Mouse (Mus musculus) MEL (cell line): ENCODE results near the gene Pparg. TPM values are rescaled to one million over a fixed set of nuclear protein-coding genes. Genes with fewer than 3 reads are reported as not detected.

Experiments used
- DNase-seq: peaks from one replicate; pipeline ENCODE4 v3.0.0; 2011; ENCODE audit warnings: low read depth, low spot score
- H3K27ac ChIP-seq: 2 replicates; pipeline ENCODE4 v1.5.1; 2012; ENCODE audit warnings: low read depth, mild to moderate bottlenecking, control low read depth, low read length, moderate library complexity; ENCODE audit not compliant: control insufficient read depth
- H3K27me3 ChIP-seq, 2 experiments: fragments of 150-350 bp in 1 of 2; sonication (generic) in 1 of 2; 2 replicates each; pipeline ENCODE4 v1.6.1; 2012; ENCODE audit warnings: low read length in 2 of 2, mild to moderate bottlenecking in 2 of 2, improper control_type of control experiment in 1 of 2, moderate library complexity in 1 of 2; ENCODE audit not compliant: insufficient read depth in 2 of 2, control insufficient read depth in 1 of 2
- H3K36me3 ChIP-seq, 2 experiments: 2 replicates each; pipeline ENCODE4 v1.6.1; 2012 to 2014; ENCODE audit warnings: low read length in 2 of 2, improper control_type of control experiment in 1 of 2, inconsistent platforms in 1 of 2, mild to moderate bottlenecking in 1 of 2; ENCODE audit not compliant: insufficient read depth in 2 of 2, control insufficient read depth in 1 of 2
- H3K4me1 ChIP-seq, 2 experiments: fragments of 150-350 bp in 1 of 2; sonication (generic) in 1 of 2; 2 replicates each; pipeline ENCODE4 v1.6.1; 2012; ENCODE audit warnings: low read length in 2 of 2, improper control_type of control experiment in 1 of 2, mild to moderate bottlenecking in 1 of 2; ENCODE audit not compliant: insufficient read depth in 2 of 2, control insufficient read depth in 1 of 2
- H3K4me3 ChIP-seq, 2 experiments: fragments of 150-350 bp in 1 of 2; sonication (generic) in 1 of 2; 2 replicates each; pipeline ENCODE4 v1.5.1; 2012; ENCODE audit warnings: low read depth in 2 of 2, low read length in 2 of 2, mild to moderate bottlenecking in 2 of 2, moderate library complexity in 2 of 2, control low read depth in 1 of 2, improper control_type of control experiment in 1 of 2; ENCODE audit not compliant: control insufficient read depth in 1 of 2, insufficient read depth in 1 of 2
- H3K79me2 ChIP-seq: 2 replicates; pipeline ENCODE4 v1.6.1; 2012; ENCODE audit warnings: mild to moderate bottlenecking, low read length, moderate library complexity; ENCODE audit not compliant: control insufficient read depth, poor library complexity, insufficient read depth
- H3K9ac ChIP-seq: 2 replicates; pipeline ENCODE4 v1.6.1; 2012; ENCODE audit warnings: low read depth, mild to moderate bottlenecking, control low read depth, low read length, moderate library complexity; ENCODE audit not compliant: control insufficient read depth, poor library complexity, severe bottlenecking
- H3K9me3 ChIP-seq: fragments of 150-350 bp; sonication (generic); replicated peaks from 2 replicates; pipeline ENCODE4 v1.6.1; 2012; ENCODE audit warnings: mild to moderate bottlenecking, low read length, improper control_type of control experiment, moderate library complexity; ENCODE audit not compliant: insufficient read depth
- CHD1 ChIP-seq: IDR thresholded peaks from 2 replicates; pipeline ENCODE4 v1.6.1; 2012; ENCODE audit warnings: low read depth, mild to moderate bottlenecking, inconsistent platforms, low read length, improper control_type of control experiment
- CHD2 ChIP-seq: IDR thresholded peaks from 2 replicates; pipeline ENCODE4 v1.6.1; 2011; ENCODE audit warnings: low read length, improper control_type of control experiment
- E2F4 ChIP-seq: IDR thresholded peaks from 2 replicates; pipeline ENCODE4 v1.6.1; 2011; ENCODE audit warnings: low read depth, low read length, improper control_type of control experiment, borderline replicate concordance
- ELF1 ChIP-seq: IDR thresholded peaks from 2 replicates; pipeline ENCODE4 v1.6.1; 2014; ENCODE audit warnings: low read depth, mild to moderate bottlenecking, inconsistent platforms, low read length, improper control_type of control experiment, moderate library complexity
- MAFK ChIP-seq: IDR thresholded peaks from 2 replicates; pipeline ENCODE4 v1.6.1; 2011; ENCODE audit warnings: low read depth, mild to moderate bottlenecking, low read length, improper control_type of control experiment, borderline replicate concordance
- MAX ChIP-seq: IDR thresholded peaks from 2 replicates; pipeline ENCODE4 v1.6.1; 2011; ENCODE audit warnings: low read length, improper control_type of control experiment
- MEF2A ChIP-seq: IDR thresholded peaks from 2 replicates; pipeline ENCODE4 v1.6.1; 2014; ENCODE audit warnings: low read depth, mild to moderate bottlenecking, inconsistent platforms, low read length, improper control_type of control experiment; ENCODE audit not compliant: poor library complexity, insufficient replicate concordance, severe bottlenecking; ENCODE audit errors: extremely low read depth
- MXI1 ChIP-seq: IDR thresholded peaks from 2 replicates; pipeline ENCODE4 v1.6.1; 2011; ENCODE audit warnings: mild to moderate bottlenecking, low read depth, low read length, improper control_type of control experiment
- ZNF384 ChIP-seq: IDR thresholded peaks from 2 replicates; pipeline ENCODE4 v1.6.1; 2012; ENCODE audit warnings: low read depth, mild to moderate bottlenecking, inconsistent platforms, low read length, improper control_type of control experiment
- polyA plus RNA-seq, 2 experiments: library from polyadenylated mRNA; stranded (reverse) in 1 of 2; unstranded in 1 of 2; fragments of >175 nt in 1 of 2; fragments of >200 nt in 1 of 2; gene quantifications; 2 replicates each; pipeline versions ENCODE4 v1.2.1 to v1.2.4; 2012; ENCODE audit warnings: low replicate concordance in 2 of 2, low read depth in 1 of 2; ENCODE audit not compliant: insufficient read length in 2 of 2, insufficient read depth in 1 of 2, missing spikeins in 1 of 2
- total RNA-seq: library from RNA; depleted of rRNA; stranded (reverse); fragments of 300-350 nt; gene quantifications from 2 replicates; pipeline ENCODE4 v1.2.3, GENCODE M21; 2012

Gene Pparg
- total and polyA plus RNA-seq, 3 experiments, result 0.08 to 0.15 TPM; not detected in 1

- no peaks in the 10 kb centered on the region for H3K9me3 ChIP-seq
- H3K27me3 ChIP-seq, result peaks cover 1 to 3% of the 10 kb centered on the region in 2 experiments; a peak in 2 of 4 replicates
- no peak overlapping the region for H3K4me3 ChIP-seq
- no peak overlapping the region for H3K9ac ChIP-seq
- H3K79me2 ChIP-seq, result no peaks in the 10 kb centered on the region
- H3K4me1 ChIP-seq, result no peaks in the 10 kb centered on the region; a peak in 1 of 4 replicates
- no peak for DNase-seq
- TF ChIP-seq MAFK, result no peak
- no peak for TF ChIP-seq MXI1
- TF ChIP-seq, all 39 proteins: peak for 0
- no peak overlapping the region for H3K27ac ChIP-seq
- peaks cover 0 to 7% of the 10 kb centered on the region in 2 experiments; a peak in 2 of 4 replicates for H3K36me3 ChIP-seq
These were observed 39.6 kb upstream of the Pparg start for GRCm38 (mm10) chr6:115320927-115321714.

- no peak overlapping the region for H3K27ac ChIP-seq
- DNase-seq, result no peak
- no peaks in the 10 kb centered on the region for H3K9me3 ChIP-seq
- no peaks in the 10 kb centered on the region for H3K79me2 ChIP-seq
- H3K27me3 ChIP-seq, result peaks cover 1 to 6% of the 10 kb centered on the region in 2 experiments; a peak in 3 of 4 replicates
- no peaks in the 10 kb centered on the region for H3K4me1 ChIP-seq
- H3K36me3 ChIP-seq, result peaks cover 0 to under 1% of the 10 kb centered on the region in 2 experiments; a peak in 1 of 4 replicates
- H3K9ac ChIP-seq, result no peak overlapping the region
- no peak overlapping the region for H3K4me3 ChIP-seq
- TF ChIP-seq MAX, result no peak
- no peak for TF ChIP-seq MEF2A
- no peak for TF ChIP-seq ELF1
- no peak for TF ChIP-seq CHD2
- no peak for TF ChIP-seq E2F4
- TF ChIP-seq CHD1, result no peak
These were observed 38.8 kb upstream of the Pparg start for GRCm38 (mm10) chr6:115321883-115322351.

- Histone ChIP-seq H3K9me3 (no peaks in the 10 kb centered on the region), H3K36me3 (no peaks in the 10 kb centered on the region)
- TF ChIP-seq ZNF384 (no peak), ELF1 (no peak), MXI1 (no peak)
These were observed 37.8 kb upstream of the Pparg start for GRCm38 (mm10) chr6:115322956-115323355.

More at GRCm38 (mm10) chr6:115322956-115323355, 37.8 kb upstream of the Pparg start:
- DNase-seq, result no peak
- Histone ChIP-seq H3K27ac (no peak overlapping the region), H3K27me3 (peaks cover 3 to 6% of the 10 kb centered on the region in 2 experiments; a peak in 3 of 4 replicates), H3K4me1 (no peaks in the 10 kb centered on the region), H3K9ac (no peak overlapping the region), H3K4me3 (no peak overlapping the region), H3K79me2 (no peaks in the 10 kb centered on the region)
